Mouse (Mus musculus): Measurements from ENCODE around the gene Sik3. TPM values are rescaled to one million over a fixed set of nuclear protein-coding genes. Genes with fewer than 3 reads are reported as not detected.

Sik3 gene
- polyA plus RNA-seq, 1 experiment: 29.4 TPM

GRCm38 (mm10) chr9:46227064-46227614 is 214.5 kb downstream of the Sik3 start:
- H3K27me3 ChIP-seq (ENCODE audit: control insufficient read depth, insufficient read depth, insufficient read length): peaks cover 8% of the 10 kb centered on the region
- H3K4me3 ChIP-seq: no peak overlapping the region
- no peak overlapping the region for H3K4me2 ChIP-seq (ENCODE audit: low read depth)
- TF ChIP-seq POLR2AphosphoS2 (IDR thresholded peaks at IDR 0.05; ENCODE audit: insufficient read length, low read depth) (no peak), REST (IDR thresholded peaks at IDR 0.05; ENCODE audit: insufficient read depth, insufficient read length) (no peak), SRF (IDR thresholded peaks at IDR 0.05; ENCODE audit: control insufficient read depth, insufficient read length, low read depth) (no peak), MYOD1 (IDR thresholded peaks at IDR 0.05; ENCODE audit: control insufficient read depth in 1 of 3, insufficient read length in 2 of 3, low read depth in 2 of 3) (no peak), CEBPB (IDR thresholded peaks at IDR 0.05; ENCODE audit: insufficient read depth, poor library complexity, severe bottlenecking) (no peak), POLR2A (IDR thresholded peaks at IDR 0.05; ENCODE audit: insufficient read length, low read depth) (no peak), TCF12 (IDR thresholded peaks at IDR 0.05; ENCODE audit: insufficient read depth, poor library complexity, severe bottlenecking) (no peak), MYOG (IDR thresholded peaks at IDR 0.05; ENCODE audit: control insufficient read depth in 1 of 3, insufficient read depth in 1 of 3, insufficient read length in 2 of 3, low read depth in 2 of 3) (no peak), TCF3 (IDR thresholded peaks at IDR 0.05; ENCODE audit: insufficient read length, low read depth) (no peak), E2F4 (IDR thresholded peaks at IDR 0.05; ENCODE audit: insufficient read depth) (no peak), MAX (IDR thresholded peaks at IDR 0.05; ENCODE audit: low read depth) (no peak)
- no peaks in the 10 kb centered on the region for H3K79me2 ChIP-seq (ENCODE audit: control insufficient read depth, insufficient read depth)
- H3ac ChIP-seq (ENCODE audit: control insufficient read depth, insufficient read length): no peak overlapping the region
- no peaks in the 10 kb centered on the region for H3K36me3 ChIP-seq (ENCODE audit: control insufficient read depth, insufficient read depth)

GRCm38 (mm10) chr9:46228491-46228890 is 215.9 kb downstream of the Sik3 start, which contains the start of gene Apoa1:
Apoa1 (plus strand) TSS chr9:46228580.
- TF ChIP-seq MAX (IDR thresholded peaks at IDR 0.05; ENCODE audit: low read depth) (no peak), MYOG (IDR thresholded peaks at IDR 0.05; ENCODE audit: control insufficient read depth in 1 of 3, insufficient read depth in 1 of 3, insufficient read length in 2 of 3, low read depth in 2 of 3) (no peak), E2F4 (IDR thresholded peaks at IDR 0.05; ENCODE audit: insufficient read depth) (no peak), POLR2A (IDR thresholded peaks at IDR 0.05; ENCODE audit: insufficient read length, low read depth) (no peak), CEBPB (IDR thresholded peaks at IDR 0.05; ENCODE audit: insufficient read depth, poor library complexity, severe bottlenecking) (no peak), TCF3 (IDR thresholded peaks at IDR 0.05; ENCODE audit: insufficient read length, low read depth) (no peak), MYOD1 (IDR thresholded peaks at IDR 0.05; ENCODE audit: control insufficient read depth in 1 of 3, insufficient read length in 2 of 3, low read depth in 2 of 3) (no peak), SRF (IDR thresholded peaks at IDR 0.05; ENCODE audit: control insufficient read depth, insufficient read length, low read depth) (no peak), TCF12 (IDR thresholded peaks at IDR 0.05; ENCODE audit: insufficient read depth, poor library complexity, severe bottlenecking) (no peak), REST (IDR thresholded peaks at IDR 0.05; ENCODE audit: insufficient read depth, insufficient read length) (no peak), USF1 (IDR thresholded peaks at IDR 0.05; ENCODE audit: low read depth) (no peak), POLR2AphosphoS2 (IDR thresholded peaks at IDR 0.05; ENCODE audit: insufficient read length, low read depth) (no peak)
- Histone ChIP-seq H3K4me2 (ENCODE audit: low read depth) (no peak within 1 kb of the TSS), H3ac (ENCODE audit: control insufficient read depth, insufficient read length) (no peak within 1 kb of the TSS), H3K4me3 (no peak within 1 kb of the TSS), H3K36me3 (ENCODE audit: control insufficient read depth, insufficient read depth) (no peaks in the 10 kb centered on the region), H3K79me2 (ENCODE audit: control insufficient read depth, insufficient read depth) (no peaks in the 10 kb centered on the region), H3K27me3 (ENCODE audit: control insufficient read depth, insufficient read depth, insufficient read length) (peaks cover 17% of the 10 kb centered on the region)

- Histone ChIP-seq H3K27me3 (ENCODE audit: control insufficient read depth, insufficient read depth, insufficient read length) (peaks cover 25% of the 10 kb centered on the region), H3ac (ENCODE audit: control insufficient read depth, insufficient read length) (no peak overlapping the region), H3K79me2 (ENCODE audit: control insufficient read depth, insufficient read depth) (no peaks in the 10 kb centered on the region), H3K36me3 (ENCODE audit: control insufficient read depth, insufficient read depth) (no peaks in the 10 kb centered on the region), H3K4me3 (no peak overlapping the region), H3K4me2 (ENCODE audit: low read depth) (peak overlapping the region; percentile 69)
- TF ChIP-seq E2F4 (IDR thresholded peaks at IDR 0.05; ENCODE audit: insufficient read depth): no peak
- no peak for TF ChIP-seq MAX (IDR thresholded peaks at IDR 0.05; ENCODE audit: low read depth)
- TF ChIP-seq MYOD1 (IDR thresholded peaks at IDR 0.05; ENCODE audit: control insufficient read depth in 1 of 3, insufficient read length in 2 of 3, low read depth in 2 of 3): peak in 1 of 3 experiments; percentile 11
- TF ChIP-seq MYOG (IDR thresholded peaks at IDR 0.05; ENCODE audit: control insufficient read depth in 1 of 3, insufficient read depth in 1 of 3, insufficient read length in 2 of 3, low read depth in 2 of 3): peak in 2 of 3 experiments; percentile 4 to 10
- no peak for TF ChIP-seq TCF12 (IDR thresholded peaks at IDR 0.05; ENCODE audit: insufficient read depth, poor library complexity, severe bottlenecking)
- TF ChIP-seq POLR2AphosphoS2 (IDR thresholded peaks at IDR 0.05; ENCODE audit: insufficient read length, low read depth): no peak
- TF ChIP-seq SRF (IDR thresholded peaks at IDR 0.05; ENCODE audit: control insufficient read depth, insufficient read length, low read depth): no peak
- TF ChIP-seq CEBPB (IDR thresholded peaks at IDR 0.05; ENCODE audit: insufficient read depth, poor library complexity, severe bottlenecking): no peak
These were observed 217.2 kb downstream of the Sik3 start for GRCm38 (mm10) chr9:46229573-46230449.

GRCm38 (mm10) chr9:46230450-46230975 is 217.9 kb downstream of the Sik3 start:
- peaks cover 29% of the 10 kb centered on the region for H3K27me3 ChIP-seq (ENCODE audit: control insufficient read depth, insufficient read depth, insufficient read length)
- TF ChIP-seq REST (IDR thresholded peaks at IDR 0.05; ENCODE audit: insufficient read depth, insufficient read length) (no peak), CEBPB (IDR thresholded peaks at IDR 0.05; ENCODE audit: insufficient read depth, poor library complexity, severe bottlenecking) (no peak), MAX (IDR thresholded peaks at IDR 0.05; ENCODE audit: low read depth) (no peak), USF1 (IDR thresholded peaks at IDR 0.05; ENCODE audit: low read depth) (no peak), POLR2A (IDR thresholded peaks at IDR 0.05; ENCODE audit: insufficient read length, low read depth) (no peak), SRF (IDR thresholded peaks at IDR 0.05; ENCODE audit: control insufficient read depth, insufficient read length, low read depth) (no peak), MYOG (IDR thresholded peaks at IDR 0.05; ENCODE audit: control insufficient read depth in 1 of 3, insufficient read depth in 1 of 3, insufficient read length in 2 of 3, low read depth in 2 of 3) (no peak), MYOD1 (IDR thresholded peaks at IDR 0.05; ENCODE audit: control insufficient read depth in 1 of 3, insufficient read length in 2 of 3, low read depth in 2 of 3) (no peak), TCF12 (IDR thresholded peaks at IDR 0.05; ENCODE audit: insufficient read depth, poor library complexity, severe bottlenecking) (no peak)
- H3K4me3 ChIP-seq: no peak overlapping the region
- no peaks in the 10 kb centered on the region for H3K79me2 ChIP-seq (ENCODE audit: control insufficient read depth, insufficient read depth)
- no peaks in the 10 kb centered on the region for H3K36me3 ChIP-seq (ENCODE audit: control insufficient read depth, insufficient read depth)
- H3ac ChIP-seq (ENCODE audit: control insufficient read depth, insufficient read length): no peak overlapping the region
- peak overlapping the region; percentile 69 for H3K4me2 ChIP-seq (ENCODE audit: low read depth)
